Mouse (Mus musculus) hindbrain, embryonic 14.5 days (tissue): ENCODE data around the gene Tmtc2. TPM values are rescaled to one million over a fixed set of nuclear protein-coding genes. Genes with fewer than 3 reads are reported as not detected.
"Not testable (repeated sequence)": the region's sequence is repeated elsewhere in the genome, so short reads cannot be mapped to it uniquely, and the experiment has no call there.

Experiments
- ATAC-seq: fragments of 200-750 bp; cut with Nextera tagmentation; 2 replicates; pipeline ENCODE4 v1.8.0; 2017; ENCODE audit warnings: moderate number of reproducible peaks, mild to moderate bottlenecking, moderate TSS enrichment, moderate library complexity; ENCODE audit not compliant: low FRiP score
- DNase-seq: peaks from one replicate; pipeline ENCODE4 v3.0.0-alpha.2; 2015; ENCODE audit warnings: low spot score
- H3K27ac ChIP-seq: fragments of 300-500 bp; sonication (generic); 2 replicates; pipeline ENCODE4 v1.5.1; 2014; ENCODE audit warnings: mild to moderate bottlenecking, moderate library complexity
- H3K27me3 ChIP-seq: fragments of 300-500 bp; sonication (generic); 2 replicates; pipeline ENCODE4 v1.6.1; 2014; ENCODE audit warnings: mild to moderate bottlenecking, low read length, mixed read lengths; ENCODE audit not compliant: control insufficient read depth, insufficient read depth
- H3K36me3 ChIP-seq: fragments of 300-500 bp; sonication (generic); replicated peaks from 2 replicates; pipeline ENCODE4 v1.6.1; 2014; ENCODE audit not compliant: control insufficient read depth, insufficient read depth
- H3K4me1 ChIP-seq: fragments of 300-500 bp; sonication (generic); replicated peaks from 2 replicates; pipeline ENCODE4 v1.6.1; 2014; ENCODE audit warnings: antibody characterized with exemption, low read length, mixed read lengths; ENCODE audit not compliant: control insufficient read depth, insufficient read depth
- H3K4me2 ChIP-seq: fragments of 300-500 bp; sonication (generic); replicated peaks from 2 replicates; pipeline ENCODE4 v1.6.1; 2014; ENCODE audit warnings: mild to moderate bottlenecking, moderate library complexity
- H3K4me3 ChIP-seq: fragments of 300-500 bp; sonication (generic); replicated peaks from 2 replicates; pipeline ENCODE4 v1.5.1; 2014; ENCODE audit warnings: mild to moderate bottlenecking, low read length
- H3K9ac ChIP-seq: fragments of 300-500 bp; sonication (generic); 2 replicates; pipeline ENCODE4 v1.6.1; 2014
- H3K9me3 ChIP-seq: fragments of 300-500 bp; sonication (generic); 2 replicates; pipeline ENCODE4 v1.6.1; 2016; ENCODE audit warnings: low read length; ENCODE audit not compliant: control insufficient read depth
- WGBS: fragments of 180-500 bp; shearing (Covaris S2); extraction: QIAGEN DNeasy Blood & Tissue Kit; methylation state at CpG from one replicate; pipeline ENCODE4 v1.1.7; 2014; 5-methylcytosine and 5-hydroxymethylcytosine counted together
- polyA plus RNA-seq: library from polyadenylated mRNA; unstranded; fragments of >200 nt; fragmentation: Nextera tagmentation; extraction: Ambion mirVana; gene quantifications from 2 replicates; pipeline ENCODE4 v1.2.1, GENCODE M21; 2014

Gene Tmtc2
- polyA plus RNA-seq, 1 experiment from 2014 or later: 7.3 TPM

DNA sequence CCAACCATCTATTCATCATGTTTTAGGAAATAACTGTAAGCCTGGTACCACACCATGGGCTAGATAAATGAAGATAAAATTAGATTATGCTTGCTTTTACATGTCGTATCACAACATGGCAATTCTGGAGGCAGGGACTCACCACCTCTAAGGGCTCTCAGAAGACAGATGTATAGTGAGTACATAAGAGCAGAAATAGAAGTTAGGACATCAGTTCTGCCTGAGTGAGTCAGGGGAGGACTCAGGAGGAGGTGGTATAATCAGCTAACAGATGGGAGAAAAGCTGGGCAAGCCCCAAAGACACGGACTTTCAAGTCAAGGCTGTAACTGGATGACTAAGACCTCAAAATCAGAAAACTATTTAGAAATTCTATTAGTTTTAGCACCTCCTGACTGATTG is 288.0 kb downstream of the Tmtc2 start:
- H3K4me1 ChIP-seq: no peaks in the 10 kb centered on the region
- DNase-seq: no peak
- no peaks in the 10 kb centered on the region for H3K36me3 ChIP-seq
- no peak for ATAC-seq
- no peak overlapping the region for H3K4me3 ChIP-seq
- H3K27ac ChIP-seq: no peak overlapping the region
- H3K9me3 ChIP-seq: no peaks in the 10 kb centered on the region
- no peak overlapping the region for H3K4me2 ChIP-seq
- WGBS: 81% methylated on average over 2 of the region's 2 CpGs
- no peak overlapping the region for H3K9ac ChIP-seq
- H3K27me3 ChIP-seq: no peaks in the 10 kb centered on the region

DNA sequence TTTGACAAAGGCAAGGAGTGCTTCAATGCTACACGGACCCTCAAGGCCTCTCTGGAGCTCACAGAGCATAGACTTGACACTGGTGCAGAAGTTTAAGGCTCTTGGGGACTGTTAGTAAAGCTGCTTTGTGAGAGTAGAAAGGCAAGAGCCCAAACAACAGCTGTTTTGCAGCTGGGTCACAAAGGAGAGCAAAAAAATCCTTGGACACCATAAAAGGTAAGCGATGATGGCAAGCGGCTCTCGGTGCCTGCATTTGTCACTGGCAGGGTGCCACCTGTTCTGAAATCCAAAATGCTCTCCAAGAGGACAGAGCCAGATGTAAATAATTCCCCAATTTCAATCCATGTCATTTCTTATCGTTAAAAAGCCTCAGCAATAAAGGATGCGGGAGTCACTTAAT is 290.1 kb downstream of the Tmtc2 start:
- no peaks in the 10 kb centered on the region for H3K9me3 ChIP-seq
- H3K4me1 ChIP-seq: no peaks in the 10 kb centered on the region
- no peaks in the 10 kb centered on the region for H3K36me3 ChIP-seq
- no peak overlapping the region for H3K9ac ChIP-seq
- no peak overlapping the region for H3K27ac ChIP-seq
- no peak overlapping the region for H3K4me2 ChIP-seq
- 73% methylated on average over 6 of the region's 6 CpGs for WGBS
- ATAC-seq (no peak), DNase-seq (no peak)
- H3K4me3 ChIP-seq: no peak overlapping the region
- no peaks in the 10 kb centered on the region for H3K27me3 ChIP-seq

DNA sequence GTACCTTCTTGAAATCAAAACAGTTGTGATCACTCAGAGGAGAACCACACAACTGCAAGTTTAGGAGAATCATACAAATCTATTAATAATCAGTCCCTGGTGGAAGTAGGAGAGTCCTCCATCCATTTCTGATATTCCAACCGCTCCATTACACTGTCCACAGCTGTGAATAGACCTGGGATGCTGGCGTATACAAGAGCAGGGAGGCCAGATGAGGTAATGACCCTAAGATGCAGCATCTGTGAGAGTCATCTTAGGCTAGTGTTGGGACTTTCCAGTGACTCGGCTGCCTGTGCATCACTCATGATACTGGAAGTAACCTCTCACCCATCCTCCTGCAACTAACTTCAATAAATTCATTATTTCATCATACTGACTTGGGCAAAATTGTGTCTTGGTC is 293.3 kb downstream of the Tmtc2 start:
- 89% methylated on average over 3 of the region's 3 CpGs for WGBS
- Histone ChIP-seq H3K4me3 (no peak overlapping the region), H3K9ac (no peak overlapping the region), H3K27me3 (no peaks in the 10 kb centered on the region), H3K36me3 (no peaks in the 10 kb centered on the region), H3K9me3 (no peaks in the 10 kb centered on the region), H3K4me2 (no peak overlapping the region), H3K4me1 (no peaks in the 10 kb centered on the region), H3K27ac (no peak overlapping the region)
- DNase-seq (no peak), ATAC-seq (no peak)

DNA sequence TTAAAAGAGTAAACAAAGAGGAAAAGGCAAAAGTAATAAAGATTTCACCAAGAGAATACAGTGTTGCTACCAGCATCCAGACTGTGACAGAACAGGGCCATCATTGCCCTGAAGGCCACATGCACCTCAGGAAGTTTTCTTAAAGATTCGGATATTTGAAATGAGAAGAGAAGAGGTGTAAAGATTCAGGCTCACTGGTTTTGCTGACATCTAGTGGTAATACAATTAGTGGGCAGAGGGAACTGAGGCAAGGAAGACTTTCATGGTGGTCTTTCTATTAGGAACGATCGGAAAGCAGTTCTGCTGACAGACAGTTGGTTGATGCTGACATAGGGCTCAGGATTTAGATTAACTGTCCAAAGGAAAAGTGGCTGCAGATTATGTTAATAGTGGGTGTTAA is 314.2 kb downstream of the Tmtc2 start:
- ATAC-seq (no peak), DNase-seq (no peak)
- Histone ChIP-seq H3K4me2 (no peak overlapping the region), H3K4me3 (no peak overlapping the region), H3K27me3 (no peaks in the 10 kb centered on the region), H3K9me3 (no peaks in the 10 kb centered on the region), H3K9ac (no peak overlapping the region), H3K4me1 (no peaks in the 10 kb centered on the region), H3K36me3 (no peaks in the 10 kb centered on the region), H3K27ac (no peak overlapping the region)
- WGBS: 53% methylated on average over 3 of the region's 3 CpGs

DNA sequence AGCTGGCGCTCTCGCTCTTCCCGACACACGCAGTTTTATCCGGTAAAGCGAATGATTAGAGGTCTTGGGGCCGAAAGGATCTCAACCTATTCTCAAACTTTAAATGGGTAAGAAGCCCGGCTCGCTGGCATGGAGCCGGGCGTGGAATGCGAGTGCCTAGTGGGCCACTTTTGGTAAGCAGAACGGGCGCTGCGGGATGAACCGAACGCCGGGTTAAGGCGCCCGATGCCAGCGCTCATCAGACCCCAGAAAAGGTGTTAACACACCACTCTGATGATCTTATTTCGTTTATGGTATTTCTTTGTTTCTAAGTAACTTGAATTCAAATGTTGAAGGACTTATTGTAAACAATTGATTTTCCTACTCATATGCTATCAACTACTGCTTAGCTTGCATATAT is 336.0 kb downstream of the Tmtc2 start:
- not testable (repeated sequence) for H3K4me2 ChIP-seq, H3K4me1 ChIP-seq, ATAC-seq, H3K27me3 ChIP-seq, DNase-seq, H3K36me3 ChIP-seq, H3K9ac ChIP-seq, H3K9me3 ChIP-seq, H3K4me3 ChIP-seq, H3K27ac ChIP-seq
- 88% methylated on average over 22 of the region's 22 CpGs for WGBS

DNA sequence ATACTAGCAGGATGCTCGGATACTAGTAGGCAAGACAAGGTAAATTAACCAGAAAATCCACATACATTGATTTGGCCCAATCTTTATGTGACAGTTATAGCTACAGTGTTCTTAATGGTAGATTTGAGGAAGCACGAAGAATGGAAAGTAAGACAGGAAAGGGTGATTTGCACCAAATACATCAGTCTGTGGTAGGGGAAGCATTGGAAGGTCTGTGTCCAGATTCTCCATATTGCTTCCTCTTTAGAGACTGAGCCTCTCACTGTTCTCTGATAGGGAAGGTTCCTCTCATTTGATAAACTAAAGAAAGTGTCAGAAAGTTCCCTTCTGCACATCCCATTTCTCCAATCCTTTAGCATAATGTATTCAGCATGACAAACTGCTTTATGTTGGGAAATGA is 341.4 kb downstream of the Tmtc2 start:
- H3K9ac ChIP-seq: no peak overlapping the region
- ATAC-seq (no peak), DNase-seq (no peak)
- no peaks in the 10 kb centered on the region for H3K4me1 ChIP-seq
- no peak overlapping the region for H3K27ac ChIP-seq
- 94% methylated on average over 2 of the region's 2 CpGs for whole genome bisulfite sequencing
- H3K36me3 ChIP-seq: no peaks in the 10 kb centered on the region
- no peaks in the 10 kb centered on the region for H3K9me3 ChIP-seq
- no peaks in the 10 kb centered on the region for H3K27me3 ChIP-seq
- no peak overlapping the region for H3K4me2 ChIP-seq
- H3K4me3 ChIP-seq: no peak overlapping the region

DNA sequence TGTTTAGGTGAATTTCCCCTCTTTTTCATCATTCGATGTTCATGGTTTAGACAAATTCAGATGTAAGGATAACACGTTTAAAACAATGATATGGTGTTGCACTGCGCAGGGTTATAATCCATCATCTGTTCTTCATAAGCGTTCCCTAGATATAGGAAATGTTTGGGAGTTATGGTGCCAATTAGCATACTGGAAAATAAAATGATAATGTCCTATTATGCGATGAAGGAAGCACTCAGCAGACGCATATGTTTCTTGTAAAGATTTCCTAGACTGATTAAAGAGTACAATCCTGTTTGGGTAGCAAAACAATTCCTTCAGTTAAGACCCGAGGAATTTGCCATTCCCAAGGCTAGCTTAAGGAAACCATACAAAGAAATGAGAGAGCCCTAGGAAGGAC is 343.8 kb downstream of the Tmtc2 start:
- H3K27ac ChIP-seq: no peak overlapping the region
- H3K4me3 ChIP-seq: no peak overlapping the region
- ATAC-seq: no peak
- no peaks in the 10 kb centered on the region for H3K9me3 ChIP-seq
- no peak overlapping the region for H3K4me2 ChIP-seq
- no peaks in the 10 kb centered on the region for H3K36me3 ChIP-seq
- WGBS: 82% methylated on average over 7 of the region's 7 CpGs
- H3K4me1 ChIP-seq: no peaks in the 10 kb centered on the region
- no peaks in the 10 kb centered on the region for H3K27me3 ChIP-seq
- H3K9ac ChIP-seq: no peak overlapping the region
- DNase-seq: no peak

DNA sequence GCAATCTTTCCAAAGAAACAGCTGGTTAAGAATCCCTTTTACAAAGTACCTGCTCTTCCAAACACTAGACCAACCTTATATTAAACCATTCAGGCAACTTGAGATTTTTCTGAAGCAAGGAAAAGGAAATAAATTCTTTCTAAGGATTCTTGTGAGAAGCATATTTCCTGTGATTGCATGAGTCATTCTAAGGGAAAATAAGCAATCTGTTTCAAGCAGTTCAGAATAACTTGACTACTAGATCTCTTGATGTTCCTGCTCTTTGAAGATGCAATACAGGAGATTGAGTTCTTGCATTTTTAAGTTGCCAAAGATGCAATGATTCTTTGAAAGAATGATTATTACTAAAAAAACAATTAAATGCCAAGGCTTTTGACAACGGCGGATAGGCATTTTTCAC is 345.6 kb downstream of the Tmtc2 start:
- DNase-seq (no peak), ATAC-seq (no peak)
- no peaks in the 10 kb centered on the region for H3K27me3 ChIP-seq
- 89% methylated on average over 2 of the region's 2 CpGs for WGBS
- H3K27ac ChIP-seq: no peak overlapping the region
- H3K4me3 ChIP-seq: no peak overlapping the region
- H3K36me3 ChIP-seq: no peaks in the 10 kb centered on the region
- H3K4me2 ChIP-seq: no peak overlapping the region
- H3K9me3 ChIP-seq: no peaks in the 10 kb centered on the region
- H3K9ac ChIP-seq: no peak overlapping the region
- no peaks in the 10 kb centered on the region for H3K4me1 ChIP-seq

DNA sequence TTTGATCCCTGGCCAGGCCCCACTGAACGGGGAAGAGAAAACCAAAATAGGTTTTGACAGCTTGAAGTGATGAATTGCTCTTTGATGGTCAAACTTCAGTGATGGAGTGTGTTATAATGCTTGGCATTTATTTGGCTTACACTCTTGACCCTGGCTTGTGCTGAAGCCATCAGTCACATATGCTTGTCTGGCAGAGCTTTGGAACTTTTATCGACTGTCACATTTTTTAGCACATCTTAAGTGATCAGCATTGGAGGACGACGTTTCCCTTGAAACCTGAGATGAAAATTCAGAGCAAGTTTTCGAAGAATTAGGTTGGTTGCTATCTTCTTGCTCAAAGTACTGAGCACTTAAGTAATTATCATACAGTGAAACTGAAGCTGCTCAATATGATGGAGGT is 346.6 kb downstream of the Tmtc2 start:
- DNase-seq: no peak
- Histone ChIP-seq H3K36me3 (no peaks in the 10 kb centered on the region), H3K4me2 (no peak overlapping the region), H3K27ac (no peak overlapping the region), H3K4me3 (no peak overlapping the region), H3K4me1 (no peaks in the 10 kb centered on the region), H3K9ac (no peak overlapping the region), H3K27me3 (no peaks in the 10 kb centered on the region), H3K9me3 (no peaks in the 10 kb centered on the region)
- ATAC-seq: no peak
- 63% methylated on average over 5 of the region's 5 CpGs for WGBS

DNA sequence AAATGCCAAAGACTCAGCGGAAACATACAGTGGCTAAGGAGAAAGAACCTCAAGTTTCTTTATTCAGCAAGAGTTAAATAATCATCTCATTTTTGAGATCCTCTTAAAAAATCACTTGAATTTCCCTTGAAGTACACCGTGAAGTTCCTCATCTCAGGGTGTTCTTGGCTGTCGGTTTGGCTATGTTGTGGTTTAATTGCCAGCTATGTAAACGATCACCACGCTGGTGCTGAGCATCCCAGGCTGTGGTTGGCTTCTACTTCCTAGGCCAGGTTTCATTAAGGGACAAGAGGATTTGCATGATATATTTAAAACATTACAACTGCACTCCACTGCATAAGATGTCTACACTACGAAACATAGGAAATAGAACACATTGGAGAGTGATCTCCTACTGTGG is 348.5 kb downstream of the Tmtc2 start:
- Histone ChIP-seq H3K27ac (no peak overlapping the region), H3K4me1 (no peaks in the 10 kb centered on the region), H3K27me3 (no peaks in the 10 kb centered on the region), H3K4me3 (no peak overlapping the region), H3K36me3 (no peaks in the 10 kb centered on the region), H3K9ac (no peak overlapping the region), H3K9me3 (no peaks in the 10 kb centered on the region), H3K4me2 (no peak overlapping the region)
- 90% methylated on average over 6 of the region's 6 CpGs for WGBS
- no peak for DNase-seq
- no peak for ATAC-seq
